Mouse (Mus musculus) heart, embryonic 16.5 days (tissue): ENCODE measurements at regions not wholly inside any gene's neighbourhood (a gene's known extent, or its start where the extent isn't known, plus 50 kb on each side); places are given as distances from the start of the nearest gene placed in this dataset.

Source experiments
- ATAC-seq: fragments of 200-750 bp; cut with Nextera tagmentation; replicated peaks from 2 replicates; pipeline ENCODE4 v1.8.0; 2017; ENCODE audit warnings: moderate number of reproducible peaks; ENCODE audit not compliant: insufficient read depth, low FRiP score; ENCODE audit errors: extremely low read depth
- H3K27ac ChIP-seq: fragments of 300-500 bp; sonication (generic); 2 replicates; pipeline ENCODE4 v1.5.1; 2014; ENCODE audit warnings: mild to moderate bottlenecking, low read length, control low read depth, moderate library complexity
- H3K27me3 ChIP-seq: fragments of 300-500 bp; sonication (generic); 2 replicates; pipeline ENCODE4 v1.6.1; 2014; ENCODE audit warnings: low read length, mixed read lengths; ENCODE audit not compliant: control insufficient read depth, insufficient read depth
- H3K36me3 ChIP-seq: fragments of 300-500 bp; sonication (generic); 2 replicates; pipeline ENCODE4 v1.6.1; 2014; ENCODE audit not compliant: control insufficient read depth, insufficient read depth
- H3K4me1 ChIP-seq: fragments of 300-500 bp; sonication (generic); 2 replicates; pipeline ENCODE4 v1.6.1; 2014; ENCODE audit warnings: low read length, mixed read lengths; ENCODE audit not compliant: control insufficient read depth, insufficient read depth
- H3K4me2 ChIP-seq: fragments of 300-500 bp; sonication (generic); 2 replicates; pipeline ENCODE4 v1.6.1; 2014; ENCODE audit warnings: low read depth, mild to moderate bottlenecking, control low read depth, low read length
- H3K4me3 ChIP-seq: fragments of 300-500 bp; sonication (generic); 2 replicates; pipeline ENCODE4 v1.5.1; 2014; ENCODE audit warnings: mild to moderate bottlenecking, control low read depth, low read length
- H3K9ac ChIP-seq: fragments of 300-500 bp; sonication (generic); 2 replicates; pipeline ENCODE4 v1.6.1; 2014; ENCODE audit warnings: low read length, control low read depth
- H3K9me3 ChIP-seq: fragments of 300-500 bp; sonication (generic); replicated peaks from 2 replicates; pipeline ENCODE4 v1.6.1; 2016; ENCODE audit warnings: low read length; ENCODE audit not compliant: control insufficient read depth
- WGBS: fragments of 180-500 bp; shearing (Covaris S2); extraction: QIAGEN DNeasy Blood & Tissue Kit; methylation state at CpG from one replicate; pipeline ENCODE4 v1.1.7; 2014; 5-methylcytosine and 5-hydroxymethylcytosine counted together

DNA sequence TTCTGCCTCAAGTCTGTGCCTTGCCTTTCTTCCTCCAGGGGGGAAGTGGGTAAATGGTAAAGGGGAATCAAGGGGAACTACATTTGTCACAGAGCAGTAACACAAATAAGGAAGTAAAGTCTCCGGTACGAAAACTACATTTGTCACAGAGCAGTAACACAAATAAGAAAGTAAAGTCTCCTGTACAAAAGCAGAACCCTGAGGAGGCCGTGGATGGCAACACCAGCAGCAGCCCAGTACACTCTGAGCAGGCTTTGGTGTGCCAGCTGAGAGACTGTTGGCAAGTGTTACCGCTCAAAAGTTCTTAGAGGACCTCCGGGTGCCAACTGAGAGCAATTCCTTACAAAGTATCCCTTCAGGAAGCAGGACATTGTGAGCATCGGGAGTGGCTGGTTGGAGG is 90.9 kb downstream of the Hes1 start:
- no peak overlapping the region for H3K4me3 ChIP-seq
- ATAC-seq = no peak
- no peak overlapping the region for H3K4me2 ChIP-seq
- no peaks in the 10 kb centered on the region for H3K36me3 ChIP-seq
- H3K27me3 ChIP-seq = no peaks in the 10 kb centered on the region
- no peaks in the 10 kb centered on the region for H3K4me1 ChIP-seq
- H3K9me3 ChIP-seq = 0 out of 2 replicates have a peak, but pooled peaks cover 2% of the 10 kb centered on the region
- H3K9ac ChIP-seq = no peak overlapping the region
- no peak overlapping the region for H3K27ac ChIP-seq
- 25% methylated on average over 6 of the region's 6 CpGs for WGBS

DNA sequence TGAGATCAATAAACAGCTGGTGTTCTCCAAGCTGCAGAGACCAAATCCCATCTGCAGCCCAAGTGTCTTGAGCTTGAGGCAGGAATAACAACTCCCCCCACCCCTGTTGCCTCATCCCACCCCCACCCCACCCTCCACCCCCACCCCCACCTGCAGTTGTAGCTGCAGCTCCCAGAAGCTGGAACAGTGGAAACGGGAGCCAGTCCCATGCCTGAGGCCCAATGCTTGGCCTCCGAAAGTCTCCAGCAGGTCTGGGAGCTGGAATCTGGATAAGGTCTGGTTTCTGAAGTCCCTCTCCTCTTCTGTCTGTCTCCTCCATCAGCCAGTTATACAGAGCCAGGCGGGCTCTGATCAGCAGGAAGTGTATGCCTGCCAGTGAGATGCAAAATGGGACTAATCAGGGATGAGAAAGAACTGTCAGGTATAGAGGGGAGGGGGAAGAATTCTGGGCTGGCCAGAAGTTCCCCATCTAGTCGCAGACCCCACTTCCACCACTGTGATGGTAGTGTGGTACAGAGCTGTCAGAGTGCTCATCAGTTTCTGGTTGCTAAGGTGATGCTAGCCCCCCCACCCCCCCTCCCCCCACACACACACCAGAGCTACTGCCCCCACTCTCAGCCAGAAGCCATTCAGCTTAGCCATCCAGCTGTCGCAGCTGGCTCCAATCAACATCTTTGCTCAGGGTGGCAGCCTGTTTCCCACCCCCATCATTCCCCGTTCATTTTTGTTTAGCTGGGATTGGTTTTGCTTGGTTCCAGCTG is 91.5 kb downstream of the Hes1 start:
- no peak for ATAC-seq
- 41% methylated on average over 6 of the region's 6 CpGs for WGBS
- Histone ChIP-seq H3K9ac (no peak overlapping the region), H3K4me1 (peaks cover 4% of the 10 kb centered on the region; the same call in 1 of the 2 replicates), H3K27ac (no peak overlapping the region), H3K36me3 (no peaks in the 10 kb centered on the region), H3K9me3 (0 out of 2 replicates have a peak, but pooled peaks cover 2% of the 10 kb centered on the region), H3K4me3 (no peak overlapping the region), H3K27me3 (no peaks in the 10 kb centered on the region), H3K4me2 (no peak overlapping the region)

DNA sequence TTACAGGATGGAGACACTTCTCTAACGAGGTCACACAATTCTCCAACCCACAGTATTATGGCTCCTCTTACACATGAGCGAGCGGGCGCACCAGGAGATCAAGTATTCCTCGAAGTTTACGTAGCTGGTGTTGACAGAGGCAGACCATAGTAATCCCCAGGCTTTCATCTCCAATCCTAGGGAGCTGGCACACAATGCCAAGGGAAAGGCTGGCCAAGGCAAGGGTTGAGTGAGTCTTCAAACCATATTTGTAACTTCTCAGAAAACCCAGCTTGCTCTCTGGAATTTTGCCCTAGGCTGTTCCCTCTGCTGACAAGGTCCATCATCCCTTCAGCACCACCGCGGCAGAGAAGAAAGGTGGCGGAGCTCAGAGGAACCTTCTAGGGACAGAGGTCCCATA is 94.0 kb downstream of the Hes1 start:
- H3K9ac ChIP-seq = no peak overlapping the region
- ATAC-seq = no peak
- no peaks in the 10 kb centered on the region for H3K27me3 ChIP-seq
- 85% methylated on average over 9 of the region's 9 CpGs for WGBS
- H3K9me3 ChIP-seq = 0 out of 2 replicates have a peak, but pooled peaks cover 2% of the 10 kb centered on the region
- H3K4me3 ChIP-seq = no peak overlapping the region
- H3K36me3 ChIP-seq = no peaks in the 10 kb centered on the region
- H3K27ac ChIP-seq = no peak overlapping the region
- no peak overlapping the region for H3K4me2 ChIP-seq
- peaks cover 4% of the 10 kb centered on the region; the same call in 1 of the 2 replicates for H3K4me1 ChIP-seq

DNA sequence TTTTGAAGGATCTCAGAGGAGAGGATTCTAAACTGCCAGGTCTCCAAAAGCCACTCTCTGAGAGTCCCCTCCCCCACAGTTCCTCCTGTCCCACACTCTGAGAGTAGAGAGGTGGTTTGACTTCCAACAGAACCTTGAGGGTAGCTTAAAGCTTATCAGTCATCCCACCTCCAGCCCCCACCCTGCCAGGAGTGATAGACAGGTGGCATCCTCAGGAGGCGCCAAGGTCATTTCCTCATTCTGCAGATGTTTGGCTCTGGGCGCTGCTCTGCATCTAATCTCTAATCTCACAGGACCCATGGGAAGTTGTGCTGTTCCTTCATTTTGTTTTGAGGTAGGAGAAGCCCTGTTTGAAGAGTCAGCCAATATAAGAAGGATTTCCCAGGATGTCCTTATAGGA is 96.2 kb downstream of the Hes1 start:
- no peak overlapping the region for H3K4me3 ChIP-seq
- H3K27me3 ChIP-seq = no peaks in the 10 kb centered on the region
- H3K27ac ChIP-seq = no peak overlapping the region
- H3K4me2 ChIP-seq = no peak overlapping the region
- 12% methylated on average over 2 of the region's 2 CpGs for WGBS
- 0 out of 2 replicates have a peak, but pooled peaks cover 2% of the 10 kb centered on the region for H3K9me3 ChIP-seq
- no peak overlapping the region for H3K9ac ChIP-seq
- peaks cover 4% of the 10 kb centered on the region; the same call in 1 of the 2 replicates for H3K4me1 ChIP-seq
- no peaks in the 10 kb centered on the region for H3K36me3 ChIP-seq
- no peak for ATAC-seq

DNA sequence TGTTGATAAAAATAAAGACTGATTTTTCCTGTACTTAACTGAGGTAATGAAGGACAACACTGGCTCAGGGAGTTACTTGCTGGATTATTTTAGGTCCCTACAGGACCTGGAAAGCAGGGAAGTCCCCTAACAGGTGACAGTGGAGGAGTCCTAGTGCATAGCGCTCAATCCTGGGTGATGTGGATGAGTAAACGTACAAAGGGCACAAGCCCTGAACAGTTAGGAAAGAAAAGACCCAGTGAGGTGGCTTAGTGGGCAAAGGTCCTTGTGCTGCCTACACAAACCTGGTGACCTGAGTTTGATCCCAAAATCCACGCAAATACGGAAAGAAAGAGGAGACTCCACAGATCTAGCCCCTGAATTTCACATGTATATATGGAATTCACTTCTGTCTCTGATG is 99.1 kb downstream of the Hes1 start:
- Histone ChIP-seq H3K36me3 (no peaks in the 10 kb centered on the region), H3K27ac (no peak overlapping the region), H3K4me2 (no peak overlapping the region), H3K9ac (no peak overlapping the region), H3K4me1 (peaks cover 4% of the 10 kb centered on the region; the same call in 1 of the 2 replicates), H3K4me3 (no peak overlapping the region), H3K27me3 (no peaks in the 10 kb centered on the region), H3K9me3 (0 out of 2 replicates have a peak, but pooled peaks cover 2% of the 10 kb centered on the region)
- 81% methylated on average over 4 of the region's 4 CpGs for WGBS
- no peak for ATAC-seq

DNA sequence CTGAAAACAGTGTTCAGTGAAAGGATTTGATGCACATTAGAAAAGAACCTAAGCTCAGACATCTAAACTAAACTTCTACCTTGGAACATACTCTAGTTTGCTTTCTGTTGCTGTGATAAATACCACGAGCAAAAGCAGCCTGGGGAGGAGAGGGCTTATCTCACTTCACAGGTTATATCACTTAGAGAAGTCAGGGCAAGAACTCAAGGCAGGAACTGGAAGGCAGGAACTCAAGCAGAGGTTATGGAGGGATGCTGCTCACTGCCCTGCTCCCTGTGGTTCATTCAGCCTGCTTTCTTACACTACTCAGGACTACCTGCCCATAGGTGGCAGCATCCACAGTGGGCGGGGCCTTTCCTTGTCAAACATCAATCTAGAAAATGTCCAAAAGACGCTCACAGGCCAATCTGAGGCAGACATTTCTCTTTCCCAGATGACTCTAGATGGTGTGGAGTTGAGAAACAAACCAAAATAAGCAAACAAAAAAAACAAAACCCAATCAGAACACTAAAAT is 101.5 kb downstream of the Hes1 start:
- Histone ChIP-seq H3K36me3 (no peaks in the 10 kb centered on the region), H3K27me3 (peaks cover 4% of the 10 kb centered on the region; the same call in 1 of the 2 replicates), H3K9ac (no peak overlapping the region), H3K4me1 (no peaks in the 10 kb centered on the region), H3K27ac (no peak overlapping the region), H3K9me3 (no peaks in the 10 kb centered on the region), H3K4me2 (no peak overlapping the region), H3K4me3 (no peak overlapping the region)
- WGBS = 60% methylated on average over 3 of the region's 3 CpGs
- ATAC-seq = no peak

DNA sequence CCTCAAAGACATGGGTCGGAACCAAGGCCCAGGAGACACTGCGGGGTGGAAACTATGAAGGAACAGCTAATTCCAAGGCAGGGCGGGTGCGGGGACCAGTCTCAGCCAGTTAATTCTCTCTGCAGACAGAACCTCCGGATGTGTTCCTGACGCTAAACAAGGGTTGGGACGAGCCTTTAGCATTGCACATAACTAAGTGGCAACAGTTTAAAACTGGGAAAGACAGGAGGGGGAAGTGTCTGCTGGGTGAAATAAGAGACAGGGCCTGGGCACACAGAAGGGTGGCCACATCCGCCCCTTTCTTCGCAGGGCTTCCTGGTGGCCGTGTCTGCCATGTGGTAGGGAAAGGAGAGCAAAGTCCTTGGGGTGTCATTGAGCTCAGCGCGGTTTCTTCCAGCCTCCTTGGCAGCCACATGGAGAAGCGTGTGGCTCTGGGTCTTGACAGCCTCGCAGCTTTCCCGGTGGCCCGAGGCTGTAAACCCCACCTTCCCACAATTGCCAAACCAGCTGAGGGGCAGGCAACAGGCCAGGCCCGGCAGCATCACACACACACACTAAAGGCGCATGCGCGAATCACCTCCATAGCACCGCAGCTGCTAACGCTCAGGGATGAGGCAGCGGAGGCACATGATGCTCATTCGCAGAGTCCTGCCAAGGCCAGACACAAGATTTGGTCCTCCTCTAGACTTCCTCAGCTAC is 95.8 kb downstream of the Cpn2 start:
- Histone ChIP-seq H3K4me2 (no peak overlapping the region), H3K9ac (no peak overlapping the region), H3K27ac (no peak overlapping the region), H3K9me3 (no peaks in the 10 kb centered on the region), H3K36me3 (no peaks in the 10 kb centered on the region), H3K27me3 (peaks cover 4% of the 10 kb centered on the region; the same call in 1 of the 2 replicates), H3K4me3 (no peak overlapping the region), H3K4me1 (peaks cover 2% of the 10 kb centered on the region; the same call in 1 of the 2 replicates)
- no peak for ATAC-seq
- 58% methylated on average over 24 of the region's 24 CpGs for WGBS

DNA sequence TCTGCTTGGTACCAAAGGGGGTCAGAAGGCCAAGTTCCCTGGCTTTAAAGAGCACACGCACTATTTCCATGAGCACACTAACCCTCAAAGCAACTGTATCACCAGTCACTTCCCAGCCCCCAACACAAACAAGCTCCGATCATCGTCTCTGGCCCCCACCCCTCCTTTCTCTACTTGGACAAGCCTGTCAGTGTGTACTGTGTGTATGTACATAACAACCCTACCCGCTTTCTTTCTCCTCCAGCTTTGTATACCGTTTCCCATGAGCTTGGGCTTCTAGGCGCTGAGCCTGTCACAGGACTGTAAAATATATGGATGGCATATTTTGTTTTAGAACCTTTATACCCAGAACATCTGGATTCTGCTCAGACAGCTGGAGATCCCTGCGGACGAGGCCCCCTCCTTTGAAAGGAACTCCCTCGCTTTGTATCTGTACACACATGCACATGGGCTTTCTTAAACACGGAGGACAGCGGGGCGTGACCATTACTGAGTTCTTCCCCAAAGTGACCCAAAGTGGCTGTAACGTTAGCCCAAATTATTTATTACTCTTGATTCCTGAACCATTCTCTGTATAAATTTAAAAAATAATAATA is 95.1 kb downstream of the Cpn2 start:
- WGBS = 68% methylated on average over 13 of the region's 13 CpGs
- H3K27ac ChIP-seq = no peak overlapping the region
- H3K27me3 ChIP-seq = peaks cover 4% of the 10 kb centered on the region; the same call in 1 of the 2 replicates

More for the DNA sequence above, 95.1 kb downstream of the Cpn2 start:
- no peak for ATAC-seq
- H3K9me3 ChIP-seq = no peaks in the 10 kb centered on the region
- H3K36me3 ChIP-seq = no peaks in the 10 kb centered on the region
- no peak overlapping the region for H3K4me2 ChIP-seq
- peaks cover 2% of the 10 kb centered on the region; the same call in 1 of the 2 replicates for H3K4me1 ChIP-seq
- H3K4me3 ChIP-seq = no peak overlapping the region
- H3K9ac ChIP-seq = no peak overlapping the region
